Mouse (Mus musculus): ENCODE results near the gene Esrrg.

DNA sequence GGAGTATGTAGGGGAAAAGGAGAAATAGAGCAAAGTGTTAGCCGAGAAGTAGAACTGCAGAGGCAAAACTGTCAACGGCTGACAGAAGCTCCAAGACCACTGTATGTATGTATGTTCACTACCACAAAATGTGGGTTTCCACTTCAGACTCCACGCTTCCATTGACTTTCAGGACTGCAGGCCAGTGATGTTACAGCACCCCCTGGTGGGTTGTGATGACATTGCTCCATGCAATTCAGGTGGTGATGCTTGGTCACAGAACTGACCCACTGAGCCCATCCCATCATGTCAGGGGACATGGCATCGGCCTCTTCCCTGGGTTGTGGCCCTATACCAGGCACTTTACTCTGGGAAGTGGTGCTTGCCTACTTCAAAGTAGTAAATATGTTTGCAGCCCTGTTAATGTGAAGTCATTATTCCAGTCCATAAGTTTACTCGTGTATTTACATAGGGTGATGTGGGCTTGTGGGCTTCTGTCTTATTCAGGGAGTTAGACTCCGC is 517.0 kb downstream of the Esrrg start:
- TF ChIP-seq GATA1 (IDR thresholded peaks at IDR 0.05; ENCODE audit: borderline replicate concordance, low read length) (no peak), FLI1 (IDR thresholded peaks at IDR 0.05; ENCODE audit: low read length) (no peak)

All from megakaryocyte, embryonic 14.5 days (primary cell).